Mouse (Mus musculus) cerebellum, adult 11-12 months (tissue): ENCODE data around the gene Asic1.

Source experiments
- DNase-seq: peaks from one replicate; pipeline ENCODE4 v3.0.0; 2022

Asic1 gene

GRCm38 (mm10) chr15:99670154-99670821 is at the start of gene Asic1:
TSS of gene Asic1 (plus strand) at chr15:99670368.
- DNase-seq: peak; percentile 89

- no peak for DNase-seq
Observed at GRCm38 (mm10) chr15:99622063-99622462, 48.1 kb upstream of the Asic1 start.

GRCm38 (mm10) chr15:99631618-99632017 is 38.5 kb upstream of the Asic1 start:
- no peak for DNase-seq

- no peak for DNase-seq
Observed at GRCm38 (mm10) chr15:99634702-99635101, 35.5 kb upstream of the Asic1 start.

GRCm38 (mm10) chr15:99637405-99638123 is 32.6 kb upstream of the Asic1 start:
- DNase-seq: no peak

GRCm38 (mm10) chr15:99638124-99638485 is 32.1 kb upstream of the Asic1 start:
- no peak for DNase-seq

- DNase-seq: no peak
Observed at GRCm38 (mm10) chr15:99642622-99643021, 27.5 kb upstream of the Asic1 start.

GRCm38 (mm10) chr15:99643832-99644231 is 26.3 kb upstream of the Asic1 start:
- DNase-seq: no peak

GRCm38 (mm10) chr15:99644776-99645175 is 25.4 kb upstream of the Asic1 start:
- no peak for DNase-seq

- no peak for DNase-seq
Observed at GRCm38 (mm10) chr15:99648326-99648725, 21.8 kb upstream of the Asic1 start.

- DNase-seq: no peak
Observed at GRCm38 (mm10) chr15:99649067-99649761, 21.0 kb upstream of the Asic1 start.

GRCm38 (mm10) chr15:99650304-99650703 is 19.9 kb upstream of the Asic1 start:
- no peak for DNase-seq

- peak; percentile 95 for DNase-seq
Observed at GRCm38 (mm10) chr15:99651163-99651872, 18.9 kb upstream of the Asic1 start, which contains the start of gene Racgap1. TSS of gene Racgap1 (minus strand) at chr15:99651656.

GRCm38 (mm10) chr15:99651984-99652872 is 17.9 kb upstream of the Asic1 start:
- DNase-seq: peak; percentile 27

- DNase-seq: no peak
Observed at GRCm38 (mm10) chr15:99653291-99653690, 16.9 kb upstream of the Asic1 start.

GRCm38 (mm10) chr15:99653876-99654275 is 16.3 kb upstream of the Asic1 start:
- DNase-seq: peak; percentile 29

- DNase-seq: no peak
Observed at GRCm38 (mm10) chr15:99655956-99656355, 14.2 kb upstream of the Asic1 start.

- DNase-seq: no peak
Observed at GRCm38 (mm10) chr15:99658437-99658836, 11.7 kb upstream of the Asic1 start.

GRCm38 (mm10) chr15:99661121-99661830 is 8.9 kb upstream of the Asic1 start:
- peak; percentile 84 for DNase-seq

- DNase-seq: peak; percentile 30
Observed at GRCm38 (mm10) chr15:99662371-99662770, 7.8 kb upstream of the Asic1 start.

GRCm38 (mm10) chr15:99663964-99664599 is 6.1 kb upstream of the Asic1 start:
- DNase-seq: peak; percentile 58
